Mouse (Mus musculus): ENCODE data around the gene Gm20747. TPM values are rescaled to one million over a fixed set of nuclear protein-coding genes. Genes with fewer than 3 reads are reported as not detected.
"Not testable (repeated sequence)": the region's sequence is repeated elsewhere in the genome, so short reads cannot be mapped to it uniquely, and the experiment has no call there.

The Gm20747 gene
- total RNA-seq (2014; rRNA removed), result not detected in 2 replicates
- not detected in 2 replicates for polyA plus RNA-seq (2012; rRNA removed)

GRCm38 (mm10) chrY:53418191-53418590, at the start of gene Gm20747:
Gm20747 (minus strand) TSS chrY:53418291.
- whole genome bisulfite sequencing, result no CpG with 5 or more reads among the region's 3 CpGs
- H3K4me3 ChIP-seq (ENCODE audit: insufficient read depth, low read depth, low read length); H3K79me2 ChIP-seq (ENCODE audit: control insufficient read depth, insufficient read depth, low read length); DNase-seq (ENCODE audit: extremely low read depth, low read depth, low spot score); H3K36me3 ChIP-seq (ENCODE audit: control insufficient read depth, insufficient read depth, low read length); H3K4me1 ChIP-seq (ENCODE audit: control insufficient read depth, insufficient read depth, low read length); H3K27me3 ChIP-seq (ENCODE audit: control insufficient read depth, insufficient read depth, low read length); H3K9ac ChIP-seq (ENCODE audit: low read depth, low read length); H3K27ac ChIP-seq (replicated peaks; ENCODE audit: insufficient read depth, low read depth, low read length): not testable (repeated sequence)
